Mouse (Mus musculus): ENCODE results near the gene Memo1. TPM values are rescaled to one million over a fixed set of nuclear protein-coding genes. Genes with fewer than 3 reads are reported as not detected.

Gene Memo1
- polyA plus RNA-seq (2017; shearing (Covaris generic)) = 10 to 100 TPM; 41.7 to 45.0 TPM

GRCm38 (mm10) chr17:74295026-74295970 lies at the start of gene Memo1:
TSS of gene Memo1 (minus strand) at chr17:74295521.

GRCm38 (mm10) chr17:74338937-74339804 lies 43.9 kb upstream of the Memo1 start, which contains the start of gene Spast:
TSS of gene Spast (plus strand) at chr17:74338987.

GRCm38 (mm10) chr17:74323844-74324243 lies 28.5 kb upstream of the Memo1 start, which contains the start of gene Dpy30:
TSS of gene Dpy30 (minus strand) at chr17:74323944.

Other genes starting within 250 kb of the Memo1 start
- gene Srd5a2, start 247.6 kb downstream of the Memo1 start, polyA plus RNA-seq (2017; shearing (Covaris generic)) = not detected
- gene Dpy30, start 28.4 kb upstream of the Memo1 start, polyA plus RNA-seq (2017; shearing (Covaris generic)) = 100 to 1,000 TPM; 101 to 131 TPM
- 10 to 100 TPM; 25.6 to 28.6 TPM for gene Spast, start 43.5 kb upstream of the Memo1 start, polyA plus RNA-seq (2017; shearing (Covaris generic))
- 10 to 100 TPM; 30.4 to 31.4 TPM for gene Slc30a6, start 100.1 kb upstream of the Memo1 start, polyA plus RNA-seq (2017; shearing (Covaris generic))
- under 1 TPM; 0.70 to 0.93 TPM for gene Nlrc4, start 163.6 kb upstream of the Memo1 start, polyA plus RNA-seq (2017; shearing (Covaris generic))
- 100 to 1,000 TPM; 102 to 103 TPM for gene Yipf4, start 194.0 kb upstream of the Memo1 start, polyA plus RNA-seq (2017; shearing (Covaris generic))
- gene Birc6, start 232.8 kb upstream of the Memo1 start, polyA plus RNA-seq (2017; shearing (Covaris generic)) = 10 to 100 TPM; 55.5 to 65.4 TPM

All from inflammation-experienced regulatory T-cells (primary cell).